Mouse (Mus musculus): ENCODE data around the gene Rtn1.

DNA sequence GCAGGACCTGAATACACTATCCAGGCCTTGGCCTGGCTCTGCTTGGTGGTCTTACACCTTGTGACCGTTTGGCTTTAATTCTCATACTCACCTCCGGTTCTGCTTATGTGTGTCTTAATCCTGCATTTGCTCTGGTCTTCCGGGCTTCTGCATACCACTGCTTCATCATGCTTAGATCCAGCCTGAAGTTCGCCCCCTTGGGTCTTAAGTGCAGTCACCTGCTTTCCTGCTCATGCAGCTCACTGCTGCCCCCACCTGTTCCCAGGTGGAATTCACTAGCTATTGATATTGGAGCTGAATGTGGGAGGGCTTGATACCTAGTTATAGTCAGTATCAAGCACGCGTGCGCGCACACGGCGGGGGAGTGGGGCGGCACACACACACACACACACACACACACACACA, 18.9 kb upstream of the Rtn1 start:
- TF ChIP-seq CTCF (IDR thresholded peaks at IDR 0.05; ENCODE audit: extremely low read depth, insufficient read depth, insufficient read length, insufficient replicate concordance) (peak; percentile 65; the same call in 1 of the 2 replicates), POLR2A (IDR thresholded peaks at IDR 0.05; ENCODE audit: low read depth, low read length) (no peak)

Data from spleen, adult 2 months (tissue).